Mouse (Mus musculus): ENCODE results near the gene Cdc25a. TPM values are rescaled to one million over a fixed set of nuclear protein-coding genes. Genes with fewer than 3 reads are reported as not detected.

Cdc25a gene
- polyA plus RNA-seq, 1 experiment, result 28.3 TPM

GRCm38 (mm10) chr9:109855947-109856346 lies 19.4 kb upstream of the Cdc25a start:
- H3K4me1 ChIP-seq (ENCODE audit: control insufficient read depth, insufficient read depth, low read length), result peaks cover 3% of the 10 kb centered on the region
- peak overlapping the region; percentile 26; the same call in 1 of the 2 replicates for H3K27ac ChIP-seq (ENCODE audit: control insufficient read depth, insufficient read depth, low read depth, low read length, poor library complexity)
- 79% methylated on average over 6 of the region's 6 CpGs for WGBS
- TF ChIP-seq CTCF (IDR thresholded peaks at IDR 0.05; ENCODE audit: control insufficient read depth, insufficient read depth, low read length), result no peak
- TF ChIP-seq POLR2A (IDR thresholded peaks at IDR 0.05; ENCODE audit: borderline replicate concordance, control insufficient read depth, low read depth, low read length), result no peak
- no peak overlapping the region for H3K4me3 ChIP-seq (replicated peaks; ENCODE audit: control insufficient read depth, low read depth, low read length)

DNA sequence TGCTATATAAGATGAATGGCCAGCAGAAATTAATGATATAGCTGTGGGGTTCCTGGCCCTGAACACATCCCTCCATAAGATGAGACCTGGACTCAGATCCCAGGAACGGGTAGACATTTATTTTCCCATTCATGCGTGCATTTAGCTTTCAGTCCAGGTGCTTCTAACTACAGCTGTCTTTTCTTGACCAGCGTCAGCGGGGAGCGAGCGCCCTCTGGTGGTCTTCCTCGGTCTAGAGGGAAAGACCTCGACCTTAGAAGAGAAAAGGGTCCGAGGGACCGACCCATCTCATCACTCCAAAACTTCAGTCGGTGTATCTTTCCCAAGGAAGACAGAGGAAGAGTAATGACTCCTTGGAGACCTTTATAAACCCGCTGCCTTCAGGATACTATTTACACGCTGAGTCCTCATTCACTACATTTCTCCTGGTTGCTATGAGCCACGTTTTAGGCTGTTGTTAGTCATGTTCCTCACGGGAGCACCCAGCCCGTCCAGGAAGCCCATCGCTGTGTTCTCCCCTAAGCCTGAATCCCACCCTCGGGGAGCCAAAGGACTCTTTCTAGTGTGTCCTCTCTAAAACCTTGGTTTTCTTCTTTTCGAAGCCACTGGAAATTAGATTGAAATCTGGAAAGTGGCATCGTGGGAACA lies 12.9 kb upstream of the Cdc25a start:
- peak overlapping the region; percentile 63 for H3K4me3 ChIP-seq (replicated peaks; ENCODE audit: control insufficient read depth, low read depth, low read length)
- WGBS, result 3% methylated on average over 20 of the region's 20 CpGs
- TF ChIP-seq CTCF (IDR thresholded peaks at IDR 0.05; ENCODE audit: control insufficient read depth, insufficient read depth, low read length) (peak; percentile 95), POLR2A (IDR thresholded peaks at IDR 0.05; ENCODE audit: borderline replicate concordance, control insufficient read depth, low read depth, low read length) (no peak)
- H3K4me1 ChIP-seq (ENCODE audit: control insufficient read depth, insufficient read depth, low read length), result no peaks in the 10 kb centered on the region; the same call in 1 of the 2 replicates
- peak overlapping the region; percentile 20; the same call in 1 of the 2 replicates for H3K27ac ChIP-seq (ENCODE audit: control insufficient read depth, insufficient read depth, low read depth, low read length, poor library complexity)

DNA sequence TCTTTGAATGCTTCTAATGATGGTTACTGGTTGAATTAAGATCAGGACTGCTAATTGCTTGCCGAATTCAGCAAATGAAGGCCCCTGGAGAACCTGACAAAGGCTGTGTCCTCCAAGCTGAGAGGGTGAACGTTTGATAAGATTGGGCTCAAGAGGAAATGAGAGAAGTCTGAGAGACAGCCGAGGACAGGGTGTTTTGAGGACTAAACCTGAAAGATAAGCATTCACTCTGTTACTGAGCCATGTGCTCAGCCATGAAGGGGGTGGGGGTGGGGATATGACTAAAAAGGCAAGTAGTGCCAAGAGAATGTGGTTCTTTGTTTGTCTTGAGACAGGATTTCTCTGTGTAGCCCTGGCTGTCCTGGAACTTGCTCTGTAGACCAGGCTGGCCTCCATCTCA lies 12.3 kb upstream of the Cdc25a start:
- Histone ChIP-seq H3K4me3 (replicated peaks; ENCODE audit: control insufficient read depth, low read depth, low read length) (no peak overlapping the region), H3K27ac (ENCODE audit: control insufficient read depth, insufficient read depth, low read depth, low read length, poor library complexity) (no peak overlapping the region)
- WGBS, result 13% methylated on average over 3 of the region's 3 CpGs

DNA sequence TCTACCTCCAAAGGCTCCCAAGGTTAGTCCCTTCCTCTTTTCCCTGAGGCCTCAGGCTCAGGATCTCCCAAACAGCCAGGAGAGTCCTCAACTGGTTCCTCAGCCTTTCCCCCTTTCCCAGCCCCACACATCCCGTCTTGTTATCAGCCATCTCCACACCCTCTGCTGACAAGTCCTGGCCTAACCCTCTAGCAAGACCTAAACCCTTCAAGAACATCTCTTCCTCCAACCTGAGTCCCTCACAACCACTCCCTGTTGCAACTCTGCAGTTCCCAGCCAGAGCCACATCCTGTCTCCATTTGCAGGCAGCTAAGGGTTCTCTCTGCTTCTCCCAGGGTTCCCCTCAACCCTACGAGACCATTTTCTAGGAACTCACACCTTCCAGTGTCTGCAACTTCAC lies 9.2 kb upstream of the Cdc25a start:
- Histone ChIP-seq H3K27ac (ENCODE audit: control insufficient read depth, insufficient read depth, low read depth, low read length, poor library complexity) (no peak overlapping the region), H3K4me3 (replicated peaks; ENCODE audit: control insufficient read depth, low read depth, low read length) (no peak overlapping the region), H3K4me1 (ENCODE audit: control insufficient read depth, insufficient read depth, low read length) (no peaks in the 10 kb centered on the region; the same call in 1 of the 2 replicates)
- WGBS, result 31% methylated on average over 2 of the region's 2 CpGs
- TF ChIP-seq CTCF (IDR thresholded peaks at IDR 0.05; ENCODE audit: control insufficient read depth, insufficient read depth, low read length) (no peak), POLR2A (IDR thresholded peaks at IDR 0.05; ENCODE audit: borderline replicate concordance, control insufficient read depth, low read depth, low read length) (no peak)

More for the DNA sequence above, 12.3 kb upstream of the Cdc25a start:
- TF ChIP-seq POLR2A (IDR thresholded peaks at IDR 0.05; ENCODE audit: borderline replicate concordance, control insufficient read depth, low read depth, low read length) (no peak), CTCF (IDR thresholded peaks at IDR 0.05; ENCODE audit: control insufficient read depth, insufficient read depth, low read length) (no peak)
- no peaks in the 10 kb centered on the region; the same call in 1 of the 2 replicates for H3K4me1 ChIP-seq (ENCODE audit: control insufficient read depth, insufficient read depth, low read length)

- Histone ChIP-seq H3K4me3 (replicated peaks; ENCODE audit: control insufficient read depth, low read depth, low read length) (no peak overlapping the region), H3K27ac (ENCODE audit: control insufficient read depth, insufficient read depth, low read depth, low read length, poor library complexity) (no peak overlapping the region), H3K4me1 (ENCODE audit: control insufficient read depth, insufficient read depth, low read length) (no peaks in the 10 kb centered on the region; the same call in 1 of the 2 replicates)
- 39% methylated on average over 6 of the region's 6 CpGs for WGBS
- TF ChIP-seq CTCF (IDR thresholded peaks at IDR 0.05; ENCODE audit: control insufficient read depth, insufficient read depth, low read length) (no peak), POLR2A (IDR thresholded peaks at IDR 0.05; ENCODE audit: borderline replicate concordance, control insufficient read depth, low read depth, low read length) (no peak)
Measured at GRCm38 (mm10) chr9:109870983-109871572, 4.3 kb upstream of the Cdc25a start.

DNA sequence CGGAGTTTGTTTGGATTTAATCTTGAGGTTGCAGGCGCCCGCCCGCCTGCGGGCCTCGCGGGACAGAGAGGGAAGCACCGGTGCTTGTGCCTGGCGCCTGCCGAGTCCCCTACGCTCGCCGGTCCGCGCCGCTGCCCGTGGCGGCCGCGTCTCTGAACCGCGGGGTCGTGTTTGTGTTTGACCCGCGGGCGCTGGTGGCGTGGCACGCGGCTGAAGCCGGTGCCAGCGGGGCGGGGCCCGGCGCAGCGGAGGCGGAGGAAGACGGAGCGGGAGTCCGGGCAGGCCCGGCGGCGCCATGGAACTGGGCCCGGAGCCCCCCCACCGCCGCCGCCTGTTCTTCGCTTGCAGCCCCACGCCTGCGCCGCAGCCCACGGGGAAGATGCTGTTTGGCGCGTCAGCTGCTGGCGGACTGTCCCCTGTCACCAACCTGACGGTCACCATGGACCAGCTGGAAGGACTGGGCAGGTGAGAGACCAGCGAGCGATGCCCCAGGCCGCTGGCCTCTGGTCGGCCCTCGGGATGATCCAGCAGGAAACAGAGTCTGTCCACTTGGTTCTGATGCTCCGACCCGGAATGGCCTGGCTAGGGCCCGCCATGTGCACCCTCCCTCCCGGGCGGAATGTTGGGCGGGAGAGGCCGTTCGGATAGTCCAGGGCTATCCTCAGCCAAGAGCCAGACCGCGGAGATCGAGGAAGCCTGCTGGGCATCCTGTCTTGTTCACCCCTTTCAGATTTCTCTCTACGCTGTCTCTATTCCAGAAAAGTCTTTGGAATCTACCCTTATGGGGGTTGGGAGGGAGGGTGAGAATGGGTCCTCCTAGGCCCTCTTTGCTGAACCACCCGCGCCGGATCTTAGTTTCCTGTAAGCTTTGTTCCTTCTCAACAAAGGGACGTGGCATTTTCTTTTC lies 569 bp downstream of the Cdc25a start:
- peak; percentile 22; the same call in 1 of the 2 replicates for TF ChIP-seq POLR2A (IDR thresholded peaks at IDR 0.05; ENCODE audit: borderline replicate concordance, control insufficient read depth, low read depth, low read length)
- no peak for TF ChIP-seq CTCF (IDR thresholded peaks at IDR 0.05; ENCODE audit: control insufficient read depth, insufficient read depth, low read length)
- Histone ChIP-seq H3K27ac (ENCODE audit: control insufficient read depth, insufficient read depth, low read depth, low read length, poor library complexity) (peak overlapping the region; percentile 64), H3K4me3 (replicated peaks; ENCODE audit: control insufficient read depth, low read depth, low read length) (peak overlapping the region; percentile 98), H3K4me1 (ENCODE audit: control insufficient read depth, insufficient read depth, low read length) (peaks cover 3% of the 10 kb centered on the region)
- under 1% methylated on average over 72 of the region's 76 CpGs for WGBS

DNA sequence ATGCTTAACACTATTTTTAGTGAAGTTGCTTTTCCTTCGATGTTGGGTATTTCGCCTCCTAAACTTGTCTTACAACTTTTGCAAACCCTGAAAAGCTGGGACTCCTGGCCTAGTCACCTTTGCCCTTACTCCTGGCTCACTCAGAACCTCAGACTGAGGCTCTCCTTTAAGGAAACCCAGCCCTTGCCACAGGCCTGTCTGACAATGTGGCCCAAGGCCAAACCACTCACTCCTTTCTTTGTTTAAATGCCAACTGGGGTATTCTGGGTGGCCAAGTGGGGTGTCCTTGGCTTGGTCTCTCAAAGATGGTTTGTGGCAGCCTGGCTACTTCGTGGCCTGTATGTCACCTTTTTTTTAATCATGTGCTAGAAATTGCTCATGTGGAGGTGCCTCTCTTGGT lies 1.4 kb downstream of the Cdc25a start:
- Histone ChIP-seq H3K27ac (ENCODE audit: control insufficient read depth, insufficient read depth, low read depth, low read length, poor library complexity) (no peak overlapping the region; the same call in 1 of the 2 replicates), H3K4me3 (replicated peaks; ENCODE audit: control insufficient read depth, low read depth, low read length) (peak overlapping the region; percentile 98), H3K4me1 (ENCODE audit: control insufficient read depth, insufficient read depth, low read length) (peaks cover 3% of the 10 kb centered on the region)
- 3% methylated on average over 3 of the region's 3 CpGs for WGBS
- TF ChIP-seq POLR2A (IDR thresholded peaks at IDR 0.05; ENCODE audit: borderline replicate concordance, control insufficient read depth, low read depth, low read length) (no peak), CTCF (IDR thresholded peaks at IDR 0.05; ENCODE audit: control insufficient read depth, insufficient read depth, low read length) (no peak)

GRCm38 (mm10) chr9:109877666-109878065 lies 2.3 kb downstream of the Cdc25a start:
- Histone ChIP-seq H3K4me3 (replicated peaks; ENCODE audit: control insufficient read depth, low read depth, low read length) (peak overlapping the region; percentile 26), H3K4me1 (ENCODE audit: control insufficient read depth, insufficient read depth, low read length) (peaks cover 3% of the 10 kb centered on the region), H3K27ac (ENCODE audit: control insufficient read depth, insufficient read depth, low read depth, low read length, poor library complexity) (no peak overlapping the region)
- no peak for TF ChIP-seq CTCF (IDR thresholded peaks at IDR 0.05; ENCODE audit: control insufficient read depth, insufficient read depth, low read length)
- no peak for TF ChIP-seq POLR2A (IDR thresholded peaks at IDR 0.05; ENCODE audit: borderline replicate concordance, control insufficient read depth, low read depth, low read length)
- WGBS, result 59% methylated on average over 5 of the region's 5 CpGs
